Mouse (Mus musculus) embryonic facial prominence, embryonic 12.5 days (tissue): ENCODE measurements around the gene Ubac2. TPM values are rescaled to one million over a fixed set of nuclear protein-coding genes. Genes with fewer than 3 reads are reported as not detected.

Experiments
- ATAC-seq: fragments of 200-750 bp; cut with Nextera tagmentation; 2 replicates; pipeline ENCODE4 v1.8.0; 2017; ENCODE audit not compliant: insufficient number of reproducible peaks, insufficient read depth, low FRiP score, low TSS enrichment
- H3K27ac ChIP-seq: fragments of 300-500 bp; sonication (generic); 2 replicates; pipeline ENCODE4 v1.5.1; 2016; ENCODE audit warnings: mild to moderate bottlenecking
- H3K27me3 ChIP-seq: fragments of 300-500 bp; sonication (generic); 2 replicates; pipeline ENCODE4 v1.6.1; 2016; ENCODE audit warnings: mild to moderate bottlenecking, moderate library complexity
- H3K36me3 ChIP-seq: fragments of 300-500 bp; sonication (generic); 2 replicates; pipeline ENCODE4 v1.6.1; 2016; ENCODE audit warnings: mild to moderate bottlenecking
- H3K4me1 ChIP-seq: fragments of 300-500 bp; sonication (generic); 2 replicates; pipeline ENCODE4 v1.6.1; 2016
- H3K4me2 ChIP-seq: fragments of 300-500 bp; sonication (generic); replicated peaks from 2 replicates; pipeline ENCODE4 v1.6.1; 2016; ENCODE audit warnings: mild to moderate bottlenecking, moderate library complexity
- H3K4me3 ChIP-seq: fragments of 300-500 bp; sonication (generic); 2 replicates; pipeline ENCODE4 v1.5.1; 2016; ENCODE audit warnings: mild to moderate bottlenecking
- H3K9ac ChIP-seq: fragments of 300-500 bp; sonication (generic); 2 replicates; pipeline ENCODE4 v1.6.1; 2016; ENCODE audit warnings: mild to moderate bottlenecking, moderate library complexity
- H3K9me3 ChIP-seq: fragments of 300-500 bp; sonication (generic); 2 replicates; pipeline ENCODE4 v1.6.1; 2016; ENCODE audit warnings: mild to moderate bottlenecking, moderate library complexity
- WGBS: fragments of 180-500 bp; shearing (Covaris S2); methylation state at CpG from one replicate; pipeline ENCODE4 v1.1.7; 2016; 5-methylcytosine and 5-hydroxymethylcytosine counted together
- polyA plus RNA-seq: library from polyadenylated mRNA; unstranded; fragments of >200 nt; fragmentation: Nextera tagmentation; extraction: Ambion mirVana; gene quantifications from 2 replicates; pipeline ENCODE4 v1.2.1, GENCODE M21; 2016

Ubac2 gene
- polyA plus RNA-seq, 1 experiment from 2014 or later, result 64.0 TPM

DNA sequence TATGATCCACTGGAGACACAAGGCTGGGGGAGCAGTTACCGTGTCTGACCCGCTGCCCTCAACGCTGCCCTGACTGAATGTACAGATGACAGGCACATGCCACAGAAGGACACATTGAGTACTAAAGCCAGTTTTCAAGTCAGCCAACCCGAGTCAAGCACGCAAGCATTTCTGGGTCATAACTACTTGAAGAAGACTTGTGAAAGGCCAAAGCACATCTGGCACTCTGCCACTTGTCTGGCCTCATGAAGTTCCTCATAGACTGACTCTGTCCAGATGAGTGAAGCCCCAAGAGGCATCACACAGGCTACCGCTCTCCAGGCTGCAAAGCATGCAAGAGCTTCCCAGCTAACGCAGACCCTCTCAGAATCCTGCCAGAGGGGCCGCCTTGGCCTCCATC, 118.4 kb downstream of the Ubac2 start:
- ATAC-seq, result no peak
- H3K27ac ChIP-seq, result no peak overlapping the region
- no peaks in the 10 kb centered on the region for H3K4me1 ChIP-seq
- no peak overlapping the region for H3K4me2 ChIP-seq
- H3K36me3 ChIP-seq, result peaks cover 29% of the 10 kb centered on the region
- no peaks in the 10 kb centered on the region for H3K9me3 ChIP-seq
- H3K9ac ChIP-seq, result no peak overlapping the region
- 89% methylated on average over 8 of the region's 8 CpGs for WGBS
- H3K27me3 ChIP-seq, result no peaks in the 10 kb centered on the region
- no peak overlapping the region for H3K4me3 ChIP-seq

DNA sequence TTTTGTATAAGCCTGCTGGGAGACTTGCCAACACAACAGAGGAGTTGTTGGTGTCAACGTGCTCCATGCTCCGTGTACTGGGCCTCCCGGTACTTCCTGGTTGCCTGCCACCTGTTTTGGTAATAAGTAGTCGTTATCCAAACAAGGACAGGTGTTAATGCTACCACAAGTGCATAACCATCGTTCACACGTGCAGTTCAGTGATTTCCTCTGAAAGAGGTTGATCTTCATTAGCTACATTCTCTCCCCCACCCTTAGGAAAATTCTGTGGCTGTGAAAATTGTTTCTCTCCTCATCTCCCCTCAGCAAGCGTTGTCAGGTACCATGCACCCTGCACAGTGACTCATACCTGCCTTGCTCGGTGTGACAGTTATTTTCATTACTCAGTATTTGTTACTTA, 121.0 kb downstream of the Ubac2 start:
- ATAC-seq, result no peak
- Histone ChIP-seq H3K4me3 (no peak overlapping the region), H3K4me1 (no peaks in the 10 kb centered on the region), H3K27ac (no peak overlapping the region), H3K9ac (no peak overlapping the region), H3K9me3 (no peaks in the 10 kb centered on the region), H3K4me2 (no peak overlapping the region), H3K27me3 (no peaks in the 10 kb centered on the region), H3K36me3 (peaks cover 24% of the 10 kb centered on the region)
- 87% methylated on average over 8 of the region's 8 CpGs for WGBS

DNA sequence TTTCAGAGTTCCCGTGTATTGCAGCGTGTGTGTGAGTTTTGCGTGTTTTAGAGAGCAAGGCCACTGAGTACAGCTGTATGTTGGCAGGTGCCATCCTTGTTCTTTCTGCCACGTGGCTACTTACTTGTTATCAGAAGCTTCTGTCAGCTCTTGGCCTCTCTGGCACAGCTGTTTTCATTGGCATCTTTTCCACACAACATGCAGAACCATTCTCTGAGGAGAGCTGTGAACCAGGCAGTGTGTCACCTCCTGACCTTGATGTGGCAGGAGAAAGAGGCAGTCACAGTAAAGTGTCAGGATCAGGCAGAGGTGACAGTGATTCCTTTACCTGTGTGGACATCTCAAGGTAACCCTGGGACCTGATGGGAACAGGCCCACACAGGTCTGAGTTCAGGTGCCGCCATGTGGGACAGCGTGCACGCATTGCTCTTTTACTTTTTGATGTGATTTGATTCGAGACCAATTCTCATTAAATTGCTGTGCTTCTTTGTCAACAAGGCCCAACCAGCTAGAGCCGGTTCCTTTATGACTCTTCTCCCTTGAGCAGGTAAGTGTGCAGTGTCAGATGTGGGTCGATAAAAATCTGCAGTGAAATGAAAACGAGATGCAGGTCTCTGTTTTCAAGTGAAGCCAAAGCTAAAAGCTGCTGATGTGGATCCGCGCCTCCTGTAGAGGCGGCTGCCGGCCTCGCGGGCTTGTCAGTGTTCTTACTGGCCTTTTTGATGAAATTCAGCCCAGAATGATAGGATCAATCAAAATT, 122.1 kb downstream of the Ubac2 start:
- H3K4me2 ChIP-seq, result no peak overlapping the region
- H3K4me3 ChIP-seq, result no peak overlapping the region
- no peaks in the 10 kb centered on the region for H3K27me3 ChIP-seq
- no peak for ATAC-seq
- WGBS, result 92% methylated on average over 17 of the region's 17 CpGs
- H3K27ac ChIP-seq, result no peak overlapping the region
- H3K9me3 ChIP-seq, result no peaks in the 10 kb centered on the region
- H3K36me3 ChIP-seq, result peaks cover 14% of the 10 kb centered on the region
- no peaks in the 10 kb centered on the region for H3K4me1 ChIP-seq
- H3K9ac ChIP-seq, result no peak overlapping the region

DNA sequence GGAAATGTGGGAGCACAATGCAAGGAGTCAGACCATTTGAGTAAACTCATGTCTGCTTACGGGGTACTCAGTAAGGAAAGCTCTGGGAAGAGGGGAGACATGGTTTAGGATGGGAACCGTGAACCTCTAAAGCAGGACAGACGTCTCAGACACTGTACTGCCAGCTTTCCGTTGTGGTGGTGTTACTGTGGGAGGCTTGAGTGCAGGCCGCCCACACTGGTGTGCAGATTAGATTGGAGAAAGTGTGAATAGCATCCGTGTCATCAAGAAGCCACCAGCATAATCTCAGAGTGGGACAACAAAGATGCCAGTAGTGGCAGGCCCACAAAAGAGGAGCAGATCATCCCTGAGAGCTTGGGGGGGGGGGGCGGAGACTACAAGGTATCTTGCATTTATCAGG, 123.8 kb downstream of the Ubac2 start:
- Histone ChIP-seq H3K27me3 (no peaks in the 10 kb centered on the region), H3K36me3 (no peaks in the 10 kb centered on the region), H3K9me3 (no peaks in the 10 kb centered on the region), H3K4me1 (no peaks in the 10 kb centered on the region), H3K9ac (no peak overlapping the region), H3K4me3 (no peak overlapping the region), H3K27ac (no peak overlapping the region), H3K4me2 (no peak overlapping the region)
- no peak for ATAC-seq
- 87% methylated on average over 7 of the region's 7 CpGs for WGBS

DNA sequence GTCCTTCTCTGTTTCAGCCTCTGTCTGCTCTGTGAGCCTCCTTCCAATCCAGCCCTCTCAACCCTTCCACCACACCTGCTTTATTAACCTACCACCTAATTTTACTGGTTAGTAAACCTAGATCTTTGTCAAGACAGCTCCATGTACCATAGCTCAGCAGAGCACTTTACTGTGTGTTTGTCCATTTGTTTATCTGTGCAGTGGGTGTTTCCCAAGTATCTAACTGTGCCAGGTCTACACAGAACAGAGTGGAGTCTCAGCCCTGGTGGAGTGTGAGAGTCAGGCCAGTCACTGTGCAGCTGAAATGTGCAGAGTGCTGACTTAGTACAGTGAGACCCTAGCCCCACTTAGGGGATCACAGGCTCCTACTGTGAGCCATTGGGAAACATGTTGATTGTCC, 125.4 kb downstream of the Ubac2 start:
- H3K4me2 ChIP-seq, result no peak overlapping the region
- 0 out of 2 replicates have a peak, but pooled peaks cover 3% of the 10 kb centered on the region for H3K36me3 ChIP-seq
- H3K9me3 ChIP-seq, result no peaks in the 10 kb centered on the region
- no peak overlapping the region for H3K9ac ChIP-seq
- no peak for ATAC-seq
- H3K27me3 ChIP-seq, result no peaks in the 10 kb centered on the region
- no peak overlapping the region for H3K4me3 ChIP-seq
- H3K4me1 ChIP-seq, result no peaks in the 10 kb centered on the region
- no peak overlapping the region for H3K27ac ChIP-seq

DNA sequence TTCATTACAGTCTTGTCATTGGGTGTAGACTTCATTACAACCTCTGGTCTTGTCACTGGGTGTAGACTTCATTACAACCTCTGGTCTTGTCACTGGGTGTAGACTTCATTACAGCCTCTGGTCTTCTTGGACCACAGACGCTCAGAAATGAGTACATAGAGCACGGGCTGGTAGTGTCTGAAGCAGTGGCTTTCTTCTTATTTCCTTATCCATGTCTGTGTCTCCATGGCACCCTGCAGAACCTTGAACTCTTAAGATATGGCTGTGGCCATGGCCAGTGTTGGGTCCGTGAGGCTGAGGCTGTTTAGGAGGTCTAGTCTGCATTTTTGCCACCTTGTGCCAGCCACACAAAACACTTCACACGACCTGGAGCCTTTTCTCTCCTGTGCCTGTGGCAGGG, 129.8 kb downstream of the Ubac2 start:
- ATAC-seq, result no peak
- Histone ChIP-seq H3K4me3 (no peak overlapping the region), H3K27ac (no peak overlapping the region), H3K36me3 (peaks cover 24% of the 10 kb centered on the region; the same call in 1 of the 2 replicates), H3K9ac (no peak overlapping the region), H3K9me3 (no peaks in the 10 kb centered on the region), H3K27me3 (no peaks in the 10 kb centered on the region), H3K4me2 (no peak overlapping the region), H3K4me1 (no peaks in the 10 kb centered on the region)
- 91% methylated on average over 4 of the region's 4 CpGs for WGBS

DNA sequence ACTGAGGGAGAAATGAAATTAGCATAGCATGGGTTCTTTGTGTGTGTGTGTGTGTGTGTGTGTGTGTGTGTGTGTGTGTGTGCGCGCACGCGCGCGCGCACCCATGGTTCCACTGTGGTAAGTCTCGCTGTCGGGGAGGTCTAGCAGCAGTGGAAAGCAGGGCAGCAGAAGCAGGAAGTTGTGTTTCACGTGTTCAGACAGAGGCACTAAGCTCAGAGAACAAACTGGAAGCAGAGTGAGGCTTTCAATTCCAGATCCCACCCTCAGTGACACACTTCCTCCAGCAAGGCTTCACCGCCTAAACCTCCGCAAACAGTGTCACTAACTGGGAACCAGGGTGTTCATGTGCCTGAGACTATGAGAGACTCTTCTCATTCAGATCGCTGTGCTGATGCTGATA, 131.1 kb downstream of the Ubac2 start:
- H3K27ac ChIP-seq, result no peak overlapping the region
- H3K4me1 ChIP-seq, result no peaks in the 10 kb centered on the region
- H3K4me2 ChIP-seq, result no peak overlapping the region
- ATAC-seq, result no peak
- H3K27me3 ChIP-seq, result no peaks in the 10 kb centered on the region
- no peaks in the 10 kb centered on the region for H3K9me3 ChIP-seq
- 93% methylated on average over 13 of the region's 13 CpGs for WGBS
- H3K4me3 ChIP-seq, result no peak overlapping the region
- H3K36me3 ChIP-seq, result peaks cover 24% of the 10 kb centered on the region; the same call in 1 of the 2 replicates
- H3K9ac ChIP-seq, result no peak overlapping the region

DNA sequence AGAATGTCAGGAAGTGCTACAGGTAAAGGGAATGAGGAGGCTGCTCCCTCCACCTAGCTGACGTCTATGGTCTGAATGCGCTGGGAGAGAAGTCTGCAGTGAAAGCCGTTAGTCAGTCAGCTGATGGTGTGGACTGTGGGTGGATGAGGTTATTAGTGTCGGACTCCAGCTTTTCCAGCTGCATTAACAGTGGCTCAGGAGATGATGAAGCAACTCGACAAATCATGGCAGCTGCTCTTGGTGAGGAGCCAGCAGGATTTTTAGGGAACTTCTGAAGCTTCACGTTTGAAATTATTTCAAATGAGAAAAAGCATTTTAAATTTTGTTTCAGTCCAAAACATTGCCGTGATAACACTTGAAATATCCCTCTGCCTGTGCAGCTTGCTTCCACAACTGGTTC, 131.9 kb downstream of the Ubac2 start:
- no peaks in the 10 kb centered on the region for H3K9me3 ChIP-seq
- ATAC-seq, result no peak
- no peaks in the 10 kb centered on the region for H3K27me3 ChIP-seq
- 87% methylated on average over 7 of the region's 7 CpGs for WGBS
- H3K4me3 ChIP-seq, result no peak overlapping the region
- H3K4me2 ChIP-seq, result no peak overlapping the region
- H3K27ac ChIP-seq, result no peak overlapping the region
- H3K9ac ChIP-seq, result no peak overlapping the region
- H3K4me1 ChIP-seq, result no peaks in the 10 kb centered on the region
- H3K36me3 ChIP-seq, result peaks cover 24% of the 10 kb centered on the region; the same call in 1 of the 2 replicates

DNA sequence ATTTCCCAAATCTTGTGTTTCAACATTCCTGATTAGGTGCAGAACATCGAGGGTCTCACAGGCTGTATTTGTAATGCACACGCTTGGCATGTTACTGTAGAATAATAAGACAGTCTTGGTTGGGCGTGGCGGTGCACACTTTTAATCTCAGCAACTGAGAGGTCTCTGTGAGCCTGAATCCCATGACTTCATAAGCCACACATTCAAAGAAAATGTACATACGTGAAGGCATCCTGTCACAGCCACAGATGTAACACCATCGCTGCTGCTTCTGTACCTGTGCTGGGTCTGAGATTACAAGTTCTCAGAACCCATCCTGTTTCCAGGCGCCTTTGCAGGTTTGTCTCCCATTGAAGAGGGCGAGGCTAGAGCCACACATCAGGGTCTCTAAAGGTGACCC, 133.3 kb downstream of the Ubac2 start:
- Histone ChIP-seq H3K27ac (no peak overlapping the region), H3K9me3 (no peaks in the 10 kb centered on the region), H3K9ac (no peak overlapping the region), H3K27me3 (no peaks in the 10 kb centered on the region), H3K4me2 (no peak overlapping the region), H3K4me3 (no peak overlapping the region), H3K4me1 (no peaks in the 10 kb centered on the region), H3K36me3 (peaks cover 24% of the 10 kb centered on the region; the same call in 1 of the 2 replicates)
- WGBS, result 90% methylated on average over 8 of the region's 8 CpGs
- ATAC-seq, result no peak

DNA sequence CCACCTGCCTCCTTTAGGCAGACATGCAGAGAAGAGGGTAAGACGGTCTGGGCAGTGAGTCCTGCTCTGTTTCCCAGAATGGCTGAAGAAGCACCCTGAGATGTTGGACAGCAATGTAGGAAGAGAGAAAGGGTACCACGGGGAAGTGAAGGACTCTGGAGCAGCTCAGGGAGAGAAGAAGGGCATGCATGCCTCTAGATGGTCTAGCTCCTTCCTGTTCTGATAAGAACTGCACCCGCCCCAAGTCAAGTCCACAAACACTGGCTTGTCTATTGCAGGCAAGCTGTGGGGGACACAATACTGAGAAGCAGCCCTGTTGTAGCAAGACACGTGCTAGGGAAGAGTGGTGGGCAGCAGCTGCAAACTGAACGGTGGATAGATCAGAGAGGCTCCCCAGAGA, 133.8 kb downstream of the Ubac2 start:
- Histone ChIP-seq H3K27me3 (no peaks in the 10 kb centered on the region), H3K4me3 (no peak overlapping the region), H3K9ac (no peak overlapping the region), H3K4me1 (no peaks in the 10 kb centered on the region), H3K36me3 (peaks cover 24% of the 10 kb centered on the region; the same call in 1 of the 2 replicates), H3K27ac (no peak overlapping the region), H3K4me2 (no peak overlapping the region), H3K9me3 (no peaks in the 10 kb centered on the region)
- WGBS, result 71% methylated on average over 5 of the region's 5 CpGs
- no peak for ATAC-seq

DNA sequence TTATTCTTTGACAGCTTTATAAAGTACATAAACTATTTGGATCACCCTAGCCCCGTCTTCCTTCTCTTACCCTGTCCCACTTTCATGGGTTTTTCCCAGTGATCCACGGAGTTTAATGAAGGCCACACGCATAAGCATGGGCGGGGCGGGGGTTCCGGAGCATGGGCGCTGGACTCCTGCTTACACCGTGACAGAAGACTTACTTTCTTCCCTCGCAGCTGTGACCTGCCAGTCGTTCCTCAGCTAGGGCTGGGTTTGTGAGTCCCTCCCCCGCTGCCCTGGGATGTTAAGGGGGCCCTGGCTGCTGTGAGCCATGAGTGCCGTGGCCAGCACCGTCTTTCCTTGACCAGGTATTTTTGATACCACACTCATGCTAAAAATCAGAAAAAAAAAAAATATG, 134.4 kb downstream of the Ubac2 start:
- Histone ChIP-seq H3K4me1 (no peaks in the 10 kb centered on the region), H3K4me3 (no peak overlapping the region), H3K27ac (no peak overlapping the region), H3K9ac (no peak overlapping the region), H3K9me3 (no peaks in the 10 kb centered on the region), H3K4me2 (no peak overlapping the region), H3K36me3 (peaks cover 24% of the 10 kb centered on the region; the same call in 1 of the 2 replicates), H3K27me3 (no peaks in the 10 kb centered on the region)
- ATAC-seq, result no peak
- 58% methylated on average over 13 of the region's 13 CpGs for WGBS

DNA sequence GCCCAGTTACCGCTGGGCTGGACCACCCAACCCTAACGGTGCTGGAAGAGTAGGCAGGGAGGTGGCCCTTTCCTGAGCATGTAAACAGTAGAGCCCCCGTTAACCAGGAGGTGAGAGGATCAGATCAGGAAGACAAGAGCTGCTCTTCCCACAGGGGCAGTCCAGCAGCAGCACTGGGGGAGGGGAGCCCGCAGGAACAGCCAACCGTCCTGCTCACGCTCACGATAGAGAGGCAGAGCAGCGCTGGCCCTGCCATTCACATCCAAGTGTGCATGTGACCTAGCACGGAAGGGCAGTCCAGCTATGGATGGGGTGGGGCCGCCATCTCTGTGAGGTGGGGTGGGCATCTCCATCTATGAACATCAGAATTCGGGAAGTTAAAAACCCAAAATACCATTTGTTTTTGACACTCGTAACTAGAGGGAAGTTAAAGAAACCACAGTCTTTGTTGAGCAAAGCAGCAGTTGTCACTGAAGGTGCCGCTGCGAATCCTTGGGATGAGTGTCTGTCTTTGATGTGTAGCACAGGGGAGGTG, 135.1 kb downstream of the Ubac2 start:
- ATAC-seq, result no peak
- no peak overlapping the region for H3K9ac ChIP-seq
- H3K4me2 ChIP-seq, result no peak overlapping the region
- no peaks in the 10 kb centered on the region for H3K4me1 ChIP-seq
- no peak overlapping the region for H3K4me3 ChIP-seq
- WGBS, result 85% methylated on average over 14 of the region's 14 CpGs
- no peaks in the 10 kb centered on the region for H3K27me3 ChIP-seq
- peaks cover 24% of the 10 kb centered on the region; the same call in 1 of the 2 replicates for H3K36me3 ChIP-seq
- no peak overlapping the region for H3K27ac ChIP-seq
- H3K9me3 ChIP-seq, result no peaks in the 10 kb centered on the region
